Mouse (Mus musculus) ES-E14 (cell line): ENCODE data around the gene Rnd1. TPM values are rescaled to one million over a fixed set of nuclear protein-coding genes. Genes with fewer than 3 reads are reported as not detected.

Source experiments
- DNase-seq: peaks from one replicate; pipeline ENCODE4 v3.0.0-alpha.2; 2013; ENCODE audit warnings: low read depth, low spot score
- H3K27ac ChIP-seq: 2 replicates; pipeline ENCODE4 v1.5.1; 2012; ENCODE audit warnings: low read depth, mild to moderate bottlenecking, low read length, moderate library complexity, mixed read lengths; ENCODE audit not compliant: poor library complexity, insufficient read depth, severe bottlenecking
- H3K36me3 ChIP-seq: 2 replicates; pipeline ENCODE4 v1.6.1; 2012; ENCODE audit warnings: mild to moderate bottlenecking, low read length, moderate library complexity, mixed read lengths; ENCODE audit not compliant: control insufficient read depth, poor library complexity, insufficient read depth, severe bottlenecking
- H3K4me1 ChIP-seq, 2 experiments: fragments of 150-350 bp in 1 of 2; sonication (generic) in 1 of 2; 2 replicates each; pipeline ENCODE4 v1.6.1; 2012; ENCODE audit warnings: low read length in 2 of 2, mild to moderate bottlenecking in 1 of 2, mixed read lengths in 1 of 2; ENCODE audit not compliant: control insufficient read depth in 2 of 2, insufficient read depth in 2 of 2, poor library complexity in 1 of 2
- H3K4me3 ChIP-seq, 2 experiments: fragments of 150-350 bp in 1 of 2; sonication (generic) in 1 of 2; 2 replicates each; pipeline ENCODE4 v1.5.1; 2012; ENCODE audit warnings: low read length in 2 of 2, low read depth in 1 of 2, mild to moderate bottlenecking in 1 of 2, mixed read lengths in 1 of 2; ENCODE audit not compliant: insufficient read depth in 1 of 2, poor library complexity in 1 of 2, severe bottlenecking in 1 of 2
- H3K9ac ChIP-seq: 2 replicates; pipeline ENCODE4 v1.6.1; 2012; ENCODE audit warnings: low read depth, mild to moderate bottlenecking, low read length, mixed read lengths; ENCODE audit not compliant: poor library complexity, insufficient read depth, severe bottlenecking
- H3K9me3 ChIP-seq: fragments of 150-350 bp; sonication (generic); 2 replicates; pipeline ENCODE4 v1.6.1; 2012; ENCODE audit warnings: low read depth, mild to moderate bottlenecking, low read length; ENCODE audit not compliant: control insufficient read depth, insufficient read depth
- CHD2 ChIP-seq: IDR thresholded peaks from 2 replicates; pipeline ENCODE4 v1.6.1; 2014; ENCODE audit warnings: mild to moderate bottlenecking, low read depth, low read length, inconsistent platforms
- HCFC1 ChIP-seq: IDR thresholded peaks from 2 replicates; pipeline ENCODE4 v1.6.1; 2012; ENCODE audit warnings: low read length, inconsistent platforms, borderline replicate concordance; ENCODE audit not compliant: insufficient read depth
- MAFK ChIP-seq: IDR thresholded peaks from 2 replicates; pipeline ENCODE4 v1.6.1; 2014; ENCODE audit warnings: mild to moderate bottlenecking, low read depth, low read length, inconsistent platforms; ENCODE audit not compliant: insufficient read depth
- ZC3H11A ChIP-seq: IDR thresholded peaks from 2 replicates; pipeline ENCODE4 v1.6.1; 2012; ENCODE audit warnings: low read depth, mild to moderate bottlenecking, inconsistent platforms, low read length, borderline replicate concordance
- ZNF384 ChIP-seq: IDR thresholded peaks from 2 replicates; pipeline ENCODE4 v1.6.1; 2012; ENCODE audit warnings: low read depth, low read length, inconsistent platforms
- in situ Hi-C, 2 experiments: fragments of 600-800 bp; cut with MboI; formaldehyde crosslinking; loops; one replicate each; pipeline ENCODE4 v1.15.1; 2025; ENCODE audit warnings: low sequenced_read_pairs in 2 of 2, inconsistent platforms in 1 of 2; ENCODE audit not compliant: unreplicated experiment in 2 of 2
- total RNA-seq: library from RNA; depleted of rRNA; stranded (reverse); fragments of 300-350 nt; gene quantifications from 2 replicates; pipeline ENCODE4 v1.2.3, GENCODE M21; 2012

Gene Rnd1
- total RNA-seq, 1 experiment, result 7.6 TPM

GRCm38 (mm10) chr15:98662567-98663545 is 14.4 kb downstream of the Rnd1 start, which contains the start of gene Ddx23:
Gene Ddx23, minus strand, starts transcription at chr15:98662894.
- Histone ChIP-seq H3K9me3 (no peaks in the 10 kb centered on the region), H3K27ac (peak within 1 kb of the TSS; percentile 28), H3K4me3 (peak within 1 kb of the TSS; percentile 76 to 91), H3K36me3 (peaks cover 13% of the 10 kb centered on the region; the same call in 1 of the 2 replicates), H3K9ac (peak within 1 kb of the TSS; percentile 87), H3K4me1 (no peaks in the 10 kb centered on the region)
- DNase-seq, result peak; percentile 91
- in situ Hi-C loops, result no loop called here
- TF ChIP-seq MAFK (no peak), HCFC1 (peak; percentile 100), CHD2 (peak; percentile 45; the same call in 1 of the 2 replicates), ZNF384 (no peak), ZC3H11A (no peak)

GRCm38 (mm10) chr15:98662198-98662566 is 15.1 kb downstream of the Rnd1 start:
- TF ChIP-seq HCFC1 (no peak), ZC3H11A (no peak), ZNF384 (no peak), CHD2 (no peak), MAFK (no peak)
- peak overlapping the region; percentile 76 to 91 for H3K4me3 ChIP-seq
- in situ Hi-C loops, result no loop called here
- peak overlapping the region; percentile 28 for H3K27ac ChIP-seq
- no peaks in the 10 kb centered on the region for H3K4me1 ChIP-seq
- no peak for DNase-seq
- H3K9me3 ChIP-seq, result no peaks in the 10 kb centered on the region
- peaks cover 19% of the 10 kb centered on the region; the same call in 1 of the 2 replicates for H3K36me3 ChIP-seq
- H3K9ac ChIP-seq, result peak overlapping the region; percentile 87

- in situ Hi-C loops, result no loop called here
- no peak overlapping the region for H3K4me3 ChIP-seq
- H3K4me1 ChIP-seq, result no peaks in the 10 kb centered on the region
- H3K9me3 ChIP-seq, result no peaks in the 10 kb centered on the region
- H3K36me3 ChIP-seq, result peaks cover 52% of the 10 kb centered on the region
- TF ChIP-seq CHD2 (no peak), MAFK (no peak), HCFC1 (no peak), ZC3H11A (no peak), ZNF384 (no peak)
- H3K27ac ChIP-seq, result no peak overlapping the region
- no peak overlapping the region for H3K9ac ChIP-seq
- DNase-seq, result no peak
Observed at GRCm38 (mm10) chr15:98656982-98657751, 20.1 kb downstream of the Rnd1 start.

GRCm38 (mm10) chr15:98652174-98652573 is 25.1 kb downstream of the Rnd1 start:
- H3K27ac ChIP-seq, result no peak overlapping the region; the same call in 1 of the 2 replicates
- no peak overlapping the region for H3K4me3 ChIP-seq
- H3K9ac ChIP-seq, result no peak overlapping the region
- no peaks in the 10 kb centered on the region for H3K9me3 ChIP-seq
- H3K36me3 ChIP-seq, result peaks cover 75% of the 10 kb centered on the region
- no peaks in the 10 kb centered on the region for H3K4me1 ChIP-seq
- TF ChIP-seq CHD2 (no peak), ZC3H11A (no peak), HCFC1 (no peak), ZNF384 (no peak), MAFK (no peak)
- in situ Hi-C loops, result no loop called here
- no peak for DNase-seq
